Mouse (Mus musculus): ENCODE data around the gene Grin3a. TPM values are rescaled to one million over a fixed set of nuclear protein-coding genes. Genes with fewer than 3 reads are reported as not detected.

The Grin3a gene
- total RNA-seq, 2 experiments from 2014 or later: not detected

Other genes with a start within 250 kb of the Grin3a start
- gene Tmem246, start 247.9 kb downstream of the Grin3a start, total RNA-seq (2014; fragmentation: Nextera tagmentation): not detected in 2 replicates
- not detected in 2 replicates for gene Tmem246, start 247.9 kb downstream of the Grin3a start, total RNA-seq (2017)
- gene Rnf20, start 213.7 kb downstream of the Grin3a start, total RNA-seq (2014; fragmentation: Nextera tagmentation): 37.5 and 58.0 TPM in 2 replicates
- 93.9 and 105 TPM in 2 replicates for gene Rnf20, start 213.7 kb downstream of the Grin3a start, total RNA-seq (2017)
- gene Ppp3r2, start 163.7 kb downstream of the Grin3a start, total RNA-seq (2014; fragmentation: Nextera tagmentation): not detected in 2 replicates
- gene Ppp3r2, start 163.7 kb downstream of the Grin3a start, total RNA-seq (2017): not detected in 2 replicates